Mouse (Mus musculus): ENCODE data around the gene Sp9.

- TF ChIP-seq GATA1 (IDR thresholded peaks at IDR 0.05; ENCODE audit: low read length) (no peak), TAL1 (IDR thresholded peaks at IDR 0.05; ENCODE audit: low read length) (no peak)
Observed at GRCm38 (mm10) chr2:73298841-73299240, 27.1 kb downstream of the Sp9 start.

Measured in erythroblast, embryonic 14.5 days (primary cell).